Mouse (Mus musculus) C2C12 (cell line): Measurements from ENCODE around the gene Fkrp.

Experiments
- CEBPB ChIP-seq: IDR thresholded peaks from one replicate; pipeline ENCODE4 v1.6.1; 2011; ENCODE audit warnings: low read depth, mild to moderate bottlenecking, control low read depth, moderate library complexity
- CTCF ChIP-seq: IDR thresholded peaks from one replicate; pipeline ENCODE4 v1.5.1; 2011; ENCODE audit not compliant: control insufficient read depth, insufficient read depth, insufficient read length
- MAX ChIP-seq: IDR thresholded peaks from one replicate; pipeline ENCODE4 v1.6.1; 2011; ENCODE audit warnings: mild to moderate bottlenecking, control low read depth
- MYOD1 ChIP-seq: IDR thresholded peaks from one replicate; pipeline ENCODE4 v1.6.1; 2011; ENCODE audit warnings: low read depth; ENCODE audit not compliant: control insufficient read depth, insufficient read length
- MYOG ChIP-seq: IDR thresholded peaks from one replicate; pipeline ENCODE4 v1.6.1; 2011; ENCODE audit not compliant: control insufficient read depth, insufficient read length; ENCODE audit errors: extremely low read depth
- USF1 ChIP-seq: IDR thresholded peaks from one replicate; pipeline ENCODE4 v1.6.1; 2011; ENCODE audit warnings: low read depth, mild to moderate bottlenecking, control low read depth, moderate library complexity

- TF ChIP-seq MYOG, result no peak
- no peak for TF ChIP-seq CTCF
- no peak for TF ChIP-seq USF1
- TF ChIP-seq CEBPB, result no peak
- TF ChIP-seq MAX, result no peak
- TF ChIP-seq MYOD1, result no peak
Observed at GRCm38 (mm10) chr7:16775888-16776287, 40.6 kb downstream of the Fkrp start.
